Comparison of ENCODE assay signal across 8 mouse cellular contexts in the genomic region with DNA sequence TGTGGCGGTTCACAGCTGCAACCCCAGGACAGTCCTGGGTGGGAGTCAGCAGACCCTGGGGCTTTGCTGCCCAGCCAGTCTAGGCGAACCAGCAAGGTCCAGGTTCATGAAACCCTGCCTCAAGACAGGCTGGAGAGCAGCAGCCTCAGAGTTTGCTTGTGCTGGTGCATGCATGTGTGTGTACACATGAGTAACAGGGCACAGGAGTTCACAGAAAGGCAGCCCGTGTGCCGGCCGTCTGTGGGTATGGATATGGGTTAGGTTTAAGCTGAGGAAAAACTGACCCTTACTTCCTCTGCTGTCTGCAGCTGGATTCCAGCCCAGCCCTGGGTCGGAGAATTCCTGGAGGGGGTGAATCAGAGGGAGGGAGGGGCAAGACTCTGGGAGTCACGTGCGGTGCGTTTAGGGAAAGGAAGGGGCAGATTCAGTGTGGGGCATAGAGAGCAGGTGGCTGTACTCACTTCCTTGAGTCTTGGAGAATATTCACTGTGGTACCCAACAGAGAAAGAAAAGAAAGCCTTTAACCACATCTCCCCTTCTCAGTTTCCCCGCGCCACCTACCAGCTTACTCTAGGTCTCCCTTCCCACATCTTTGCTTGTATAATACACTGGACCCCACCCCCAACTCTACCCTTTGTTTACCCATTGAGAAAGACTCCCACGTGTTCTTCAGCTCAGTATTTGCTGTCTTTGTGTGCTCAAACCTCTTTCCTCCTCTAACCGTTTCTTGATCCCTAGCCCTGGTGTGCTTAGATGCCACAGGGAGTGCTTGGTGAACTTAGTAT. TPM values are rescaled to one million over a fixed set of nuclear protein-coding genes. Genes with fewer than 3 reads are reported as not detected.
DNase-seq lines count a peak whose midpoint lies in the region; ATAC-seq lines count a peak whose summit lies in the region.

No protein-coding gene starts in this region.

- H3K9ac ChIP-seq in hindbrain, embryonic 14.5 days: no peak overlapping the region
- peak overlapping the region; percentile 23; the same call in 1 of the 2 replicates for H3K9ac ChIP-seq in kidney, embryonic 14.5 days (ENCODE audit: low read depth, low read length)

- peaks cover 11% of the 10 kb centered on the region for H3K36me3 ChIP-seq in hindbrain, embryonic 10.5 days
- peaks cover 3% of the 10 kb centered on the region for H3K36me3 ChIP-seq in hindbrain, embryonic 14.5 days (replicated peaks; ENCODE audit: control insufficient read depth, insufficient read depth)
- peaks cover 4% of the 10 kb centered on the region; the same call in 1 of the 2 replicates for H3K36me3 ChIP-seq in kidney, embryonic 14.5 days (ENCODE audit: control insufficient read depth, insufficient read depth, low read length)

- no peak for DNase-seq in hindbrain, embryonic 10.5 days (ENCODE audit: low spot score)
- no peak for DNase-seq in hindbrain, embryonic 14.5 days (ENCODE audit: low spot score)
- DNase-seq in embryo, embryonic 11 days: peak; percentile 30
- peak; percentile 70 for DNase-seq in lung, postnatal 25 days (ENCODE audit: low spot score)
- no peak for DNase-seq in spleen, postnatal 4 days (ENCODE audit: low spot score in 2 of 2)
- no peak for DNase-seq in thymus, postnatal 14 days
- DNase-seq in frontal cortex, postnatal 14 days (ENCODE audit: low spot score in 2 of 2): no peak

- 0 out of 2 replicates have a peak overlapping the region, but pooled peaks have one; percentile 2 for H3K4me3 ChIP-seq in hindbrain, embryonic 10.5 days
- no peak overlapping the region for H3K4me3 ChIP-seq in hindbrain, embryonic 14.5 days (replicated peaks; ENCODE audit: low read length)
- H3K4me3 ChIP-seq in kidney, embryonic 14.5 days (ENCODE audit: low read length): no peak overlapping the region

- WGBS in hindbrain, embryonic 10.5 days: 32% methylated on average over 13 of the region's 13 CpGs
- 43% methylated on average over 13 of the region's 13 CpGs for whole genome bisulfite sequencing in hindbrain, embryonic 14.5 days
- WGBS in kidney, embryonic 14.5 days: 26% methylated on average over 13 of the region's 13 CpGs

- H3K4me1 ChIP-seq in hindbrain, embryonic 10.5 days (replicated peaks): peaks cover 73% of the 10 kb centered on the region
- peaks cover 5% of the 10 kb centered on the region for H3K4me1 ChIP-seq in hindbrain, embryonic 14.5 days (replicated peaks; ENCODE audit: control insufficient read depth, insufficient read depth, low read length)
- H3K4me1 ChIP-seq in kidney, embryonic 14.5 days (ENCODE audit: control insufficient read depth, insufficient read depth, low read length): peaks cover 33% of the 10 kb centered on the region

- H3K27me3 ChIP-seq in hindbrain, embryonic 10.5 days (ENCODE audit: insufficient read depth, poor library complexity, severe bottlenecking): peaks cover 41% of the 10 kb centered on the region
- peaks cover 25% of the 10 kb centered on the region for H3K27me3 ChIP-seq in hindbrain, embryonic 14.5 days (ENCODE audit: control insufficient read depth, insufficient read depth, low read length)
- no peaks in the 10 kb centered on the region for H3K27me3 ChIP-seq in kidney, embryonic 14.5 days (ENCODE audit: control insufficient read depth, insufficient read depth, low read length)

- H3K9me3 ChIP-seq in hindbrain, embryonic 10.5 days: no peaks in the 10 kb centered on the region
- no peaks in the 10 kb centered on the region for H3K9me3 ChIP-seq in hindbrain, embryonic 14.5 days (ENCODE audit: control insufficient read depth, low read length)
- no peaks in the 10 kb centered on the region for H3K9me3 ChIP-seq in kidney, embryonic 14.5 days (ENCODE audit: control insufficient read depth, low read length)

- peak overlapping the region; percentile 70 for H3K27ac ChIP-seq in hindbrain, embryonic 10.5 days
- H3K27ac ChIP-seq in hindbrain, embryonic 14.5 days: no peak overlapping the region
- peak overlapping the region; percentile 73; the same call in 1 of the 2 replicates for H3K27ac ChIP-seq in kidney, embryonic 14.5 days (ENCODE audit: low read depth, low read length)

- no peak overlapping the region for H3K4me2 ChIP-seq in hindbrain, embryonic 14.5 days (replicated peaks)
- H3K4me2 ChIP-seq in kidney, embryonic 14.5 days (replicated peaks; ENCODE audit: low read depth, low read length): peak overlapping the region; percentile 27

- no peak for ATAC-seq in hindbrain, embryonic 14.5 days (ENCODE audit: low FRiP score)
- ATAC-seq in kidney, embryonic 14.5 days (ENCODE audit: low FRiP score, low TSS enrichment): no peak

RNA-seq across cellular contexts. Expression of gene Prss8, which starts 1.6 kb away (rescaled TPM):
- 5.3 and 9.7 TPM in 2 replicates for polyA plus RNA-seq in hindbrain, embryonic 10.5 days (2016; fragmentation: Nextera tagmentation; extraction: Ambion mirVana)
- polyA plus RNA-seq in hindbrain, embryonic 14.5 days (2014; fragmentation: Nextera tagmentation; extraction: Ambion mirVana): 0.25 TPM in 2 replicates
- polyA plus RNA-seq in kidney, embryonic 14.5 days (2014; fragmentation: Nextera tagmentation; extraction: Ambion mirVana): 44.7 and 47.1 TPM in 2 replicates

RNA-seq across cellular contexts. Expression of gene Prss36, which starts 15.0 kb away (rescaled TPM):
- polyA plus RNA-seq in hindbrain, embryonic 10.5 days (2016; fragmentation: Nextera tagmentation; extraction: Ambion mirVana): 10.4 and 11.6 TPM in 2 replicates
- polyA plus RNA-seq in hindbrain, embryonic 14.5 days (2014; fragmentation: Nextera tagmentation; extraction: Ambion mirVana): 13.1 and 14.2 TPM in 2 replicates
- polyA plus RNA-seq in kidney, embryonic 14.5 days (2014; fragmentation: Nextera tagmentation; extraction: Ambion mirVana): 12.1 and 12.4 TPM in 2 replicates

RNA-seq across cellular contexts. Expression of gene Kat8, which starts 19.2 kb away (rescaled TPM):
- 50.4 TPM in 2 replicates for polyA plus RNA-seq in hindbrain, embryonic 10.5 days (2016; fragmentation: Nextera tagmentation; extraction: Ambion mirVana)
- 42.1 and 46.0 TPM in 2 replicates for polyA plus RNA-seq in hindbrain, embryonic 14.5 days (2014; fragmentation: Nextera tagmentation; extraction: Ambion mirVana)
- 37.2 and 48.9 TPM in 2 replicates for polyA plus RNA-seq in kidney, embryonic 14.5 days (2014; fragmentation: Nextera tagmentation; extraction: Ambion mirVana)

RNA-seq across cellular contexts. Expression of gene Bckdk, which starts 27.7 kb away (rescaled TPM):
- polyA plus RNA-seq in hindbrain, embryonic 10.5 days (2016; fragmentation: Nextera tagmentation; extraction: Ambion mirVana): 115 and 123 TPM in 2 replicates
- polyA plus RNA-seq in hindbrain, embryonic 14.5 days (2014; fragmentation: Nextera tagmentation; extraction: Ambion mirVana): 65.5 and 69.2 TPM in 2 replicates
- polyA plus RNA-seq in kidney, embryonic 14.5 days (2014; fragmentation: Nextera tagmentation; extraction: Ambion mirVana): 152 and 155 TPM in 2 replicates

RNA-seq across cellular contexts. Expression of gene Fus, which starts 35.7 kb away (rescaled TPM):
- polyA plus RNA-seq in hindbrain, embryonic 10.5 days (2016; fragmentation: Nextera tagmentation; extraction: Ambion mirVana): 328 and 333 TPM in 2 replicates
- polyA plus RNA-seq in hindbrain, embryonic 14.5 days (2014; fragmentation: Nextera tagmentation; extraction: Ambion mirVana): 39.0 and 44.2 TPM in 2 replicates
- 62.7 and 77.7 TPM in 2 replicates for polyA plus RNA-seq in kidney, embryonic 14.5 days (2014; fragmentation: Nextera tagmentation; extraction: Ambion mirVana)

Comparison
In these comparisons a context has a peak if more than half of its experiments do, and no peak if none do; other contexts are left out.
1. DNase-seq: peak in embryo, embryonic 11 days (single experiment) and lung, postnatal 25 days (single experiment); none in hindbrain, embryonic 10.5 days (single experiment), hindbrain, embryonic 14.5 days (single experiment), spleen, postnatal 4 days (0 of 2), thymus, postnatal 14 days (single experiment) and frontal cortex, postnatal 14 days (0 of 2).